Mouse (Mus musculus) embryo, embryonic 10.5 days (tissue): ENCODE measurements around the gene Ncbp3.

ENCODE experiments used
- DNase-seq: peaks from one replicate; pipeline ENCODE4 v3.0.0-alpha.2; 2015; ENCODE audit warnings: low spot score

Gene Ncbp3

DNA sequence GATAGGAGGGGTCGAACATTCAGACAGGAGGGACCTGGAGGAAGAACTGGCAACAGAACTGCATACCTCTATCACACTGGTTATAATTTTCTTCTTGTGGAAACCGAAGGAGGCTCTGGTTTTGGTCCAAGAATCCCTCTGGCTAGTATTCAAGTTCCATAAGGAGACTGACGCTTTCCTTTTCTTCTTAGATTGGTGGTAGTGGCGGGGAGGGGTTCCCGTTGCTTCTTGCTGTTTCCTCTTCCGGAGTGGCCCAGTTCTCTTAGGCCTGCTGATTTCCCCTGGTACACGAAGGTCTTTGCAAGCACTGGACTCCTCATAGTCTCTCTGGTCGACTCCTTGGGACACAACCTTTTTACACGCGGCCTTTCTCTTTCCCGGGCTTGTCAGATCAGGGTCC, 89.5 kb downstream of the Ncbp3 start:
- DNase-seq, result no peak

GRCm38 (mm10) chr11:73137591-73138501, 90.3 kb downstream of the Ncbp3 start, which contains the start of gene Haspin:
Gene Haspin (minus strand): TSS chr11:73138294.
- DNase-seq, result peak; percentile 95
